ENCODE assay signal across 29 mouse cellular contexts in the genomic region with DNA sequence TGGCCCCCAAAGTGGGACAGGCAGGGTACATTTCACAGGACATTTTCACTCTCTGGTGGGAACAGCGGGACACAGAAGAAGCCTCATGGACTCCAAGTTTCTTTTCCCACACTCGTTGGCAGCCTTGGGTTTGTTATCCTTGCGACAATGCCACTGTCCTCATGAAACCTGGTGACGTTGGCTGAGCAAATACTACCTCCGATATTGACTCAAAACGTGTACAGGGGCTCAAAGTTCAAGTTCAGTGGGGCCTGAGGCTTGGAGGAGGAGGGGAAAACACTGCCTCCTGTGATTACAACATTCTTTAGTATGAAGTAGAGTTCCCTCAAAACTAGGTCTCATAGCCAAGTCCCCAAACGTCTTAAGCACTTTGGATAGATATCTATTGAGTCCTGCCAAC. TPM values are rescaled to one million over a fixed set of nuclear protein-coding genes. Genes with fewer than 3 reads are reported as not detected.
DNase-seq lines count a peak whose midpoint lies in the region; ATAC-seq and TF ChIP-seq lines count a peak whose summit lies in the region.
"Had no signal": no experiment of that assay in that cellular context is flagged by ENCODE, and none has a peak within 500 bp of the region (broad histone marks: within the 10 kb centered on the region; RNA-seq: fewer than 3 reads in every experiment).

No protein-coding gene starts in this region.

- H3K9me3 ChIP-seq in intestine, embryonic 16.5 days (ENCODE audit: control insufficient read depth, low read length), result no peaks in the 10 kb centered on the region
- H3K9me3 ChIP-seq in liver, postnatal 0 days (ENCODE audit: low read length), result no peaks in the 10 kb centered on the region
- H3K9me3 ChIP-seq: forebrain, embryonic 12.5 days; liver, embryonic 13.5 days; megakaryocyte, embryonic 14.5 days; midbrain, embryonic 12.5 days; neural tube, embryonic 12.5 days had no signal

- no peaks in the 10 kb centered on the region; the same call in 1 of the 2 replicates for H3K4me1 ChIP-seq in kidney, adult 2 months (ENCODE audit: control insufficient read depth, insufficient read depth, low read length)
- peaks cover 23% of the 10 kb centered on the region for H3K4me1 ChIP-seq in intestine, embryonic 16.5 days (ENCODE audit: control insufficient read depth, insufficient read depth, low read length)
- peaks cover 40% of the 10 kb centered on the region for H3K4me1 ChIP-seq in liver, postnatal 0 days (ENCODE audit: insufficient read depth)

- H3K27ac ChIP-seq in kidney, adult 2 months (ENCODE audit: insufficient read depth, low read depth, low read length), result no peak overlapping the region
- peak overlapping the region; percentile 59 for H3K27ac ChIP-seq in intestine, embryonic 16.5 days (ENCODE audit: low read length)
- peak overlapping the region; percentile 90 for H3K27ac ChIP-seq in liver, postnatal 0 days (ENCODE audit: low read depth)
- H3K27ac ChIP-seq in gastrocnemius, adult 2 months, result no peak overlapping the region
- H3K27ac ChIP-seq: forebrain, embryonic 12.5 days; hindbrain, embryonic 10.5 days; kidney, postnatal 0 days; liver, embryonic 13.5 days; midbrain, embryonic 12.5 days; neural tube, embryonic 12.5 days had no signal

- no peak overlapping the region for H3K9ac ChIP-seq in intestine, embryonic 16.5 days (ENCODE audit: low read depth, low read length)
- H3K9ac ChIP-seq in liver, postnatal 0 days (replicated peaks), result peak overlapping the region; percentile 38; the same call in 1 of the 2 replicates
- H3K9ac ChIP-seq: forebrain, embryonic 12.5 days; forebrain, postnatal 0 days; liver, embryonic 13.5 days; midbrain, embryonic 12.5 days; neural tube, embryonic 12.5 days had no signal

- WGBS in kidney, adult 2 months, result 51% methylated on average over 7 of the region's 7 CpGs
- 51% methylated on average over 7 of the region's 7 CpGs for WGBS in intestine, embryonic 16.5 days
- 47% methylated on average over 7 of the region's 7 CpGs for WGBS in liver, postnatal 0 days (ENCODE audit: insufficient replicate concordance)

- TF ChIP-seq POLR2A in kidney, adult 2 months (IDR thresholded peaks at IDR 0.05; ENCODE audit: low read depth, low read length), result no peak

- no peak for TF ChIP-seq CTCF in kidney, adult 2 months (conservative IDR thresholded peaks at IDR 0.05; ENCODE audit: insufficient read depth, insufficient read length, low read depth, low read length)
- TF ChIP-seq CTCF in liver, postnatal 0 days (IDR thresholded peaks at IDR 0.05; ENCODE audit: low read depth), result no peak
- no peak for TF ChIP-seq CTCF in gastrocnemius, adult 2 months (IDR thresholded peaks at IDR 0.05)

- H3K27me3 ChIP-seq in kidney, adult 2 months (replicated peaks; ENCODE audit: control insufficient read depth, insufficient read depth, low read length), result no peaks in the 10 kb centered on the region
- H3K27me3 ChIP-seq in intestine, embryonic 16.5 days (replicated peaks; ENCODE audit: control insufficient read depth, insufficient read depth, low read length), result no peaks in the 10 kb centered on the region
- no peaks in the 10 kb centered on the region for H3K27me3 ChIP-seq in liver, postnatal 0 days (ENCODE audit: insufficient read depth, low read length)
- H3K27me3 ChIP-seq: liver, embryonic 13.5 days; megakaryocyte, embryonic 14.5 days had no signal

- H3K36me3 ChIP-seq in kidney, adult 2 months (ENCODE audit: control insufficient read depth, insufficient read depth, low read length), result no peaks in the 10 kb centered on the region
- no peaks in the 10 kb centered on the region for H3K36me3 ChIP-seq in intestine, embryonic 16.5 days (ENCODE audit: control insufficient read depth, insufficient read depth, low read length)
- H3K36me3 ChIP-seq in liver, postnatal 0 days (replicated peaks; ENCODE audit: insufficient read depth, low read length), result no peaks in the 10 kb centered on the region
- H3K36me3 ChIP-seq: forebrain, embryonic 12.5 days; hindbrain, embryonic 10.5 days; liver, embryonic 13.5 days; midbrain, embryonic 12.5 days; neural tube, embryonic 12.5 days had no signal

- H3K4me3 ChIP-seq in kidney, adult 2 months (ENCODE audit: insufficient read depth, low read depth, low read length), result no peak overlapping the region
- H3K4me3 ChIP-seq in intestine, embryonic 16.5 days (ENCODE audit: low read length), result no peak overlapping the region
- H3K4me3 ChIP-seq in liver, postnatal 0 days (ENCODE audit: low read depth, low read length), result no peak overlapping the region
- no peak overlapping the region for H3K4me3 ChIP-seq in gastrocnemius, adult 2 months
- H3K4me3 ChIP-seq: erythroblast, embryonic 14.5 days; forebrain, embryonic 12.5 days; hindbrain, embryonic 10.5 days; liver, embryonic 13.5 days; midbrain, embryonic 12.5 days; myocyte; neural tube, embryonic 12.5 days had no signal

- intact Hi-C loops in gastrocnemius, postnatal 14 days (cut with DNase I; ENCODE audit: low total_unique reads), result no loop called here
- intact Hi-C loops in gastrocnemius, adult 2 months (cut with DNase I), result loop anchor here (5.0 kb wide), 1 partner anchor 37 kb away; no protein-coding TSS in a partner anchor

- ATAC-seq in intestine, embryonic 16.5 days, result peak; percentile 43
- peak; percentile 53 for ATAC-seq in liver, postnatal 0 days
- ATAC-seq: CD4-positive, CD25-positive, alpha-beta regulatory T cell, adult 4 months; forebrain, postnatal 0 days; hindbrain, embryonic 16.5 days had no signal

- TF ChIP-seq EP300 in liver, postnatal 0 days (IDR thresholded peaks at IDR 0.05; ENCODE audit: low read depth), result peak; percentile 94

- peak; percentile 47 for DNase-seq in kidney, adult 2 months
- DNase-seq in kidney, postnatal 14 days, result no peak
- DNase-seq in adipocyte (ENCODE audit: low spot score), result peak; percentile 44
- DNase-seq in liver, postnatal 0 days, result peak; percentile 66
- no peak for DNase-seq in cerebellum, adult 18-20 months
- DNase-seq in gastrocnemius, postnatal 14 days, result no peak
- no peak for DNase-seq in gastrocnemius, adult 2 months
- DNase-seq: cerebellum, adult 11 months; cerebellum, adult 9-11 months; forebrain, postnatal 0 days; gastrocnemius, postnatal 10 days; heart, postnatal 14 days; layer of hippocampus, adult 9-11 months; liver, embryonic 13.5 days; lung, postnatal 4 days; right cerebral cortex, adult 18-20 months; thymus, adult 18-20 months; thymus, postnatal 36 days had no signal

- peak overlapping the region; percentile 23; the same call in 1 of the 2 replicates for H3K4me2 ChIP-seq in intestine, embryonic 16.5 days (ENCODE audit: low read depth, low read length)
- H3K4me2 ChIP-seq in liver, postnatal 0 days (ENCODE audit: low read depth, low read length), result peak overlapping the region; percentile 36; the same call in 1 of the 2 replicates
- H3K4me2 ChIP-seq: forebrain, embryonic 12.5 days; liver, embryonic 13.5 days; midbrain, embryonic 12.5 days; neural tube, embryonic 12.5 days had no signal

RNA-seq across cellular contexts. Expression of gene Cpt1a, which starts 2.0 kb away (rescaled TPM):
- 232 and 272 TPM in 2 replicates for polyA plus RNA-seq in kidney, adult 2 months (2012; rRNA removed)
- polyA plus RNA-seq in intestine, embryonic 16.5 days (2015; fragmentation: Nextera tagmentation; extraction: Ambion mirVana), result 43.7 and 49.5 TPM in 2 replicates
- polyA plus RNA-seq in liver, postnatal 0 days (2015; fragmentation: Nextera tagmentation; extraction: Ambion mirVana), result 139 and 140 TPM in 2 replicates
- total RNA-seq in gastrocnemius, postnatal 14 days (2021), result 10 to 100 TPM; 21.9 to 23.1 TPM
- total RNA-seq in gastrocnemius, adult 2 months (2021), result 1 to 10 TPM; 7.1 to 8.8 TPM

RNA-seq across cellular contexts. Expression of gene Ighmbp2, which starts 37.3 kb away (rescaled TPM):
- 3.5 and 4.1 TPM in 2 replicates for polyA plus RNA-seq in kidney, adult 2 months (2012; rRNA removed)
- 7.2 and 7.9 TPM in 2 replicates for polyA plus RNA-seq in intestine, embryonic 16.5 days (2015; fragmentation: Nextera tagmentation; extraction: Ambion mirVana)
- polyA plus RNA-seq in liver, postnatal 0 days (2015; fragmentation: Nextera tagmentation; extraction: Ambion mirVana), result 1.4 and 1.8 TPM in 2 replicates
- total RNA-seq in gastrocnemius, postnatal 14 days (2021), result 1 to 10 TPM; 3.6 to 4.0 TPM
- total RNA-seq in gastrocnemius, adult 2 months (2021), result 1 to 10 TPM; 3.3 to 4.9 TPM

RNA-seq across cellular contexts. Expression of gene Mrpl21, which starts 37.4 kb away (rescaled TPM):
- polyA plus RNA-seq in kidney, adult 2 months (2012; rRNA removed), result 61.4 and 75.0 TPM in 2 replicates
- polyA plus RNA-seq in intestine, embryonic 16.5 days (2015; fragmentation: Nextera tagmentation; extraction: Ambion mirVana), result 108 and 122 TPM in 2 replicates
- polyA plus RNA-seq in liver, postnatal 0 days (2015; fragmentation: Nextera tagmentation; extraction: Ambion mirVana), result 43.9 and 45.5 TPM in 2 replicates
- total RNA-seq in gastrocnemius, postnatal 14 days (2021), result 10 to 100 TPM; 65.2 to 69.9 TPM
- 10 to 100 TPM; 55.5 to 67.3 TPM for total RNA-seq in gastrocnemius, adult 2 months (2021)

Comparison
In these comparisons a context has a peak if more than half of its experiments do, and no peak if none do; other contexts are left out.
1. DNase-seq: peak in kidney, adult 2 months (single experiment), adipocyte (single experiment) and liver, postnatal 0 days (single experiment); none in kidney, postnatal 14 days (single experiment), cerebellum, adult 18-20 months (0 of 2), gastrocnemius, postnatal 14 days (single experiment) and gastrocnemius, adult 2 months (single experiment).
2. H3K27ac ChIP-seq: peak in intestine, embryonic 16.5 days (single experiment) and liver, postnatal 0 days (single experiment); none in kidney, adult 2 months (single experiment) and gastrocnemius, adult 2 months (single experiment).